Mouse (Mus musculus): ENCODE measurements around the gene Strc. TPM values are rescaled to one million over a fixed set of nuclear protein-coding genes. Genes with fewer than 3 reads are reported as not detected.
A peak's percentile ranks its signal among the peaks of the same experiment; 100 is the strongest.

Strc gene
- polyA plus RNA-seq, 1 experiment, result not detected

GRCm38 (mm10) chr2:121413387-121414042 is 26.5 kb upstream of the Strc start, which contains the start of the genes Pdia3 and Catsper2:
TSS of gene Pdia3 (plus strand) at chr2:121413775.
TSS of gene Catsper2 (minus strand) at chr2:121413792.
- peak within 1 kb of the TSS; percentile 92 for H3ac ChIP-seq (ENCODE audit: control insufficient read depth, insufficient read length)
- peak within 1 kb of the TSS; percentile 85 for H3K4me2 ChIP-seq (ENCODE audit: low read depth)
- peaks cover 46% of the 10 kb centered on the region for H3K79me2 ChIP-seq (ENCODE audit: control insufficient read depth, insufficient read depth)
- no peak for TF ChIP-seq MAX (IDR thresholded peaks at IDR 0.05; ENCODE audit: low read depth)
- peak; percentile 18 for TF ChIP-seq SRF (IDR thresholded peaks at IDR 0.05; ENCODE audit: control insufficient read depth, insufficient read length, low read depth)
- no peak for TF ChIP-seq E2F4 (IDR thresholded peaks at IDR 0.05; ENCODE audit: insufficient read depth)
- TF ChIP-seq MYOD1 (IDR thresholded peaks at IDR 0.05; ENCODE audit: control insufficient read depth in 1 of 3, insufficient read length in 2 of 3, low read depth in 2 of 3), result peak in 2 of 3 experiments; percentile 30 to 73
- peak in 2 of 3 experiments; percentile 71 to 75 for TF ChIP-seq MYOG (IDR thresholded peaks at IDR 0.05; ENCODE audit: control insufficient read depth in 1 of 3, insufficient read depth in 1 of 3, insufficient read length in 2 of 3, low read depth in 2 of 3)
- TF ChIP-seq POLR2AphosphoS2 (IDR thresholded peaks at IDR 0.05; ENCODE audit: insufficient read length, low read depth), result peak; percentile 81
- peak; percentile 85 for TF ChIP-seq POLR2A (IDR thresholded peaks at IDR 0.05; ENCODE audit: insufficient read length, low read depth)
- H3K27me3 ChIP-seq (ENCODE audit: control insufficient read depth, insufficient read depth, insufficient read length), result no peaks in the 10 kb centered on the region
- H3K36me3 ChIP-seq (ENCODE audit: control insufficient read depth, insufficient read depth), result peaks cover 11% of the 10 kb centered on the region
- H3K4me3 ChIP-seq, result peak within 1 kb of the TSS; percentile 65

- Histone ChIP-seq H3K4me3 (peak overlapping the region; percentile 65), H3ac (ENCODE audit: control insufficient read depth, insufficient read length) (peak overlapping the region; percentile 92), H3K27me3 (ENCODE audit: control insufficient read depth, insufficient read depth, insufficient read length) (no peaks in the 10 kb centered on the region), H3K79me2 (ENCODE audit: control insufficient read depth, insufficient read depth) (peaks cover 40% of the 10 kb centered on the region), H3K4me2 (ENCODE audit: low read depth) (peak overlapping the region; percentile 85), H3K36me3 (ENCODE audit: control insufficient read depth, insufficient read depth) (peaks cover 5% of the 10 kb centered on the region)
- TF ChIP-seq MYOD1 (IDR thresholded peaks at IDR 0.05; ENCODE audit: control insufficient read depth in 1 of 3, insufficient read length in 2 of 3, low read depth in 2 of 3), result no peak
- no peak for TF ChIP-seq TCF3 (IDR thresholded peaks at IDR 0.05; ENCODE audit: insufficient read length, low read depth)
- TF ChIP-seq CEBPB (IDR thresholded peaks at IDR 0.05; ENCODE audit: insufficient read depth, poor library complexity, severe bottlenecking), result no peak
- no peak for TF ChIP-seq REST (IDR thresholded peaks at IDR 0.05; ENCODE audit: insufficient read depth, insufficient read length)
- no peak for TF ChIP-seq POLR2AphosphoS2 (IDR thresholded peaks at IDR 0.05; ENCODE audit: insufficient read length, low read depth)
- TF ChIP-seq TCF12 (IDR thresholded peaks at IDR 0.05; ENCODE audit: insufficient read depth, poor library complexity, severe bottlenecking), result no peak
- TF ChIP-seq MYOG (IDR thresholded peaks at IDR 0.05; ENCODE audit: control insufficient read depth in 1 of 3, insufficient read depth in 1 of 3, insufficient read length in 2 of 3, low read depth in 2 of 3), result no peak
- no peak for TF ChIP-seq POLR2A (IDR thresholded peaks at IDR 0.05; ENCODE audit: insufficient read length, low read depth)
- TF ChIP-seq USF1 (IDR thresholded peaks at IDR 0.05; ENCODE audit: low read depth), result no peak
- no peak for TF ChIP-seq SRF (IDR thresholded peaks at IDR 0.05; ENCODE audit: control insufficient read depth, insufficient read length, low read depth)
- TF ChIP-seq E2F4 (IDR thresholded peaks at IDR 0.05; ENCODE audit: insufficient read depth), result no peak
- TF ChIP-seq MAX (IDR thresholded peaks at IDR 0.05; ENCODE audit: low read depth), result no peak
These were observed 25.9 kb upstream of the Strc start for GRCm38 (mm10) chr2:121412843-121413386.

- H3K27me3 ChIP-seq (ENCODE audit: control insufficient read depth, insufficient read depth, insufficient read length), result no peaks in the 10 kb centered on the region
- TF ChIP-seq TCF3 (IDR thresholded peaks at IDR 0.05; ENCODE audit: insufficient read length, low read depth) (no peak), USF1 (IDR thresholded peaks at IDR 0.05; ENCODE audit: low read depth) (no peak), CEBPB (IDR thresholded peaks at IDR 0.05; ENCODE audit: insufficient read depth, poor library complexity, severe bottlenecking) (no peak), MAX (IDR thresholded peaks at IDR 0.05; ENCODE audit: low read depth) (no peak), MYOG (IDR thresholded peaks at IDR 0.05; ENCODE audit: control insufficient read depth in 1 of 3, insufficient read depth in 1 of 3, insufficient read length in 2 of 3, low read depth in 2 of 3) (no peak), POLR2AphosphoS2 (IDR thresholded peaks at IDR 0.05; ENCODE audit: insufficient read length, low read depth) (no peak), E2F4 (IDR thresholded peaks at IDR 0.05; ENCODE audit: insufficient read depth) (no peak), TCF12 (IDR thresholded peaks at IDR 0.05; ENCODE audit: insufficient read depth, poor library complexity, severe bottlenecking) (no peak), MYOD1 (IDR thresholded peaks at IDR 0.05; ENCODE audit: control insufficient read depth in 1 of 3, insufficient read length in 2 of 3, low read depth in 2 of 3) (no peak), SRF (IDR thresholded peaks at IDR 0.05; ENCODE audit: control insufficient read depth, insufficient read length, low read depth) (no peak), POLR2A (IDR thresholded peaks at IDR 0.05; ENCODE audit: insufficient read length, low read depth) (no peak), REST (IDR thresholded peaks at IDR 0.05; ENCODE audit: insufficient read depth, insufficient read length) (no peak)
- no peak overlapping the region for H3K4me2 ChIP-seq (ENCODE audit: low read depth)
- H3ac ChIP-seq (ENCODE audit: control insufficient read depth, insufficient read length), result no peak overlapping the region
- H3K79me2 ChIP-seq (ENCODE audit: control insufficient read depth, insufficient read depth), result no peaks in the 10 kb centered on the region
- no peak overlapping the region for H3K4me3 ChIP-seq
- no peaks in the 10 kb centered on the region for H3K36me3 ChIP-seq (ENCODE audit: control insufficient read depth, insufficient read depth)
These were observed 21.2 kb upstream of the Strc start for GRCm38 (mm10) chr2:121408160-121408559.

- no peaks in the 10 kb centered on the region for H3K27me3 ChIP-seq (ENCODE audit: control insufficient read depth, insufficient read depth, insufficient read length)
- H3K4me2 ChIP-seq (ENCODE audit: low read depth), result no peak overlapping the region
- TF ChIP-seq CEBPB (IDR thresholded peaks at IDR 0.05; ENCODE audit: insufficient read depth, poor library complexity, severe bottlenecking), result no peak
- TF ChIP-seq MYOD1 (IDR thresholded peaks at IDR 0.05; ENCODE audit: control insufficient read depth in 1 of 3, insufficient read length in 2 of 3, low read depth in 2 of 3), result peak in 2 of 3 experiments; percentile 1 to 29
- no peak for TF ChIP-seq REST (IDR thresholded peaks at IDR 0.05; ENCODE audit: insufficient read depth, insufficient read length)
- H3K79me2 ChIP-seq (ENCODE audit: control insufficient read depth, insufficient read depth), result no peaks in the 10 kb centered on the region
- no peaks in the 10 kb centered on the region for H3K36me3 ChIP-seq (ENCODE audit: control insufficient read depth, insufficient read depth)
- no peak overlapping the region for H3K4me3 ChIP-seq
- H3ac ChIP-seq (ENCODE audit: control insufficient read depth, insufficient read length), result no peak overlapping the region
These were observed 16.3 kb upstream of the Strc start for GRCm38 (mm10) chr2:121403296-121403695.
